Mouse (Mus musculus) stomach, postnatal 0 days (tissue): ENCODE results near the gene Uck2. TPM values are rescaled to one million over a fixed set of nuclear protein-coding genes. Genes with fewer than 3 reads are reported as not detected.
A peak's percentile ranks its signal among the peaks of the same experiment; 100 is the strongest.

ENCODE experiments used
- ATAC-seq: fragments of 200-750 bp; cut with Nextera tagmentation; 2 replicates; pipeline ENCODE4 v1.8.0; 2017; ENCODE audit not compliant: low FRiP score, low TSS enrichment
- DNase-seq: peaks from one replicate; pipeline ENCODE4 v3.0.0-alpha.2; 2016; ENCODE audit warnings: low spot score
- H3K27ac ChIP-seq: fragments of 300-500 bp; sonication (generic); replicated peaks from 2 replicates; pipeline ENCODE4 v1.5.1; 2014; ENCODE audit warnings: mild to moderate bottlenecking, control low read depth
- H3K27me3 ChIP-seq: fragments of 300-500 bp; sonication (generic); 2 replicates; pipeline ENCODE4 v1.6.1; 2014; ENCODE audit warnings: low read length; ENCODE audit not compliant: control insufficient read depth, insufficient read depth
- H3K36me3 ChIP-seq: fragments of 300-500 bp; sonication (generic); 2 replicates; pipeline ENCODE4 v1.6.1; 2014; ENCODE audit warnings: low read length, mixed read lengths; ENCODE audit not compliant: control insufficient read depth, insufficient read depth
- H3K4me1 ChIP-seq: fragments of 300-500 bp; sonication (generic); replicated peaks from 2 replicates; pipeline ENCODE4 v1.6.1; 2014; ENCODE audit warnings: antibody characterized with exemption; ENCODE audit not compliant: control insufficient read depth, insufficient read depth
- H3K4me2 ChIP-seq: fragments of 300-500 bp; sonication (generic); replicated peaks from 2 replicates; pipeline ENCODE4 v1.6.1; 2014; ENCODE audit warnings: low read depth, mild to moderate bottlenecking, control low read depth, moderate library complexity
- H3K4me3 ChIP-seq: fragments of 300-500 bp; sonication (generic); 2 replicates; pipeline ENCODE4 v1.5.1; 2014; ENCODE audit warnings: low read depth, low read length, control low read depth
- H3K9ac ChIP-seq: fragments of 300-500 bp; sonication (generic); 2 replicates; pipeline ENCODE4 v1.6.1; 2014; ENCODE audit warnings: mild to moderate bottlenecking, low read length, control low read depth, mixed read lengths
- H3K9me3 ChIP-seq: fragments of 300-500 bp; sonication (generic); 2 replicates; pipeline ENCODE4 v1.6.1; 2016; ENCODE audit warnings: low read length; ENCODE audit not compliant: control insufficient read depth
- CTCF ChIP-seq: IDR thresholded peaks from 2 replicates; pipeline ENCODE4 v1.5.1; 2016; ENCODE audit warnings: antibody characterized with exemption, low read depth, mild to moderate bottlenecking, moderate library complexity
- EP300 ChIP-seq: optimal IDR thresholded peaks from 2 replicates; pipeline ENCODE3; 2016; ENCODE audit warnings: antibody characterized with exemption
- WGBS: fragments of 180-500 bp; shearing (Covaris S2); extraction: QIAGEN DNeasy Blood & Tissue Kit; methylation state at CpG from one replicate; pipeline ENCODE4 v1.1.7; 2014; 5-methylcytosine and 5-hydroxymethylcytosine counted together
- polyA plus RNA-seq: library from polyadenylated mRNA; unstranded; fragments of >200 nt; fragmentation: Nextera tagmentation; extraction: Ambion mirVana; gene quantifications from 2 replicates; pipeline ENCODE4 v1.2.1, GENCODE M21; 2015

The Uck2 gene
- polyA plus RNA-seq, 1 experiment from 2014 or later = 52.5 TPM

- Histone ChIP-seq H3K27ac (no peak overlapping the region; the same call in 1 of the 2 replicates), H3K9me3 (no peaks in the 10 kb centered on the region), H3K9ac (no peak overlapping the region), H3K4me2 (no peak overlapping the region), H3K4me3 (no peak overlapping the region), H3K27me3 (no peaks in the 10 kb centered on the region), H3K36me3 (no peaks in the 10 kb centered on the region), H3K4me1 (peaks cover 9% of the 10 kb centered on the region)
- ATAC-seq (no peak), DNase-seq (peak; percentile 18)
- no peak for TF ChIP-seq CTCF
- no peak for TF ChIP-seq EP300
- 72% methylated on average over 19 of the region's 19 CpGs for WGBS
Measured at GRCm38 (mm10) chr1:167249252-167249651, 35.9 kb downstream of the Uck2 start.

GRCm38 (mm10) chr1:167247886-167248285, 37.2 kb downstream of the Uck2 start:
- no peak overlapping the region for H3K9ac ChIP-seq
- H3K36me3 ChIP-seq = no peaks in the 10 kb centered on the region
- no peaks in the 10 kb centered on the region for H3K27me3 ChIP-seq
- WGBS = 78% methylated on average over 9 of the region's 9 CpGs
- H3K27ac ChIP-seq = no peak overlapping the region
- ATAC-seq (no peak), DNase-seq (peak; percentile 16)
- H3K4me1 ChIP-seq = peaks cover 9% of the 10 kb centered on the region
- no peak overlapping the region for H3K4me3 ChIP-seq
- no peak overlapping the region for H3K4me2 ChIP-seq
- H3K9me3 ChIP-seq = no peaks in the 10 kb centered on the region
- TF ChIP-seq CTCF (no peak), EP300 (no peak)

- H3K27ac ChIP-seq = no peak overlapping the region
- no peak for ATAC-seq
Measured at GRCm38 (mm10) chr1:167246976-167247375, 38.1 kb downstream of the Uck2 start.

GRCm38 (mm10) chr1:167246275-167246674, 38.8 kb downstream of the Uck2 start:
- TF ChIP-seq CTCF = no peak
- no peak for TF ChIP-seq EP300
- Histone ChIP-seq H3K27me3 (no peaks in the 10 kb centered on the region), H3K9ac (no peak overlapping the region), H3K4me2 (no peak overlapping the region), H3K27ac (no peak overlapping the region), H3K9me3 (no peaks in the 10 kb centered on the region), H3K4me1 (peaks cover 9% of the 10 kb centered on the region), H3K36me3 (no peaks in the 10 kb centered on the region), H3K4me3 (no peak overlapping the region)
- DNase-seq (no peak), ATAC-seq (no peak)
- WGBS = 67% methylated on average over 9 of the region's 9 CpGs

More at GRCm38 (mm10) chr1:167246976-167247375, 38.1 kb downstream of the Uck2 start:
- no peak overlapping the region for H3K4me3 ChIP-seq
- H3K4me2 ChIP-seq = no peak overlapping the region
- H3K4me1 ChIP-seq = peaks cover 9% of the 10 kb centered on the region
- no peak for TF ChIP-seq CTCF
- peak; percentile 50 for TF ChIP-seq EP300
- 10% methylated on average over 8 of the region's 8 CpGs for WGBS
- peak; percentile 65 for DNase-seq
- no peak overlapping the region for H3K9ac ChIP-seq
- no peaks in the 10 kb centered on the region for H3K36me3 ChIP-seq
- no peaks in the 10 kb centered on the region for H3K9me3 ChIP-seq
- no peaks in the 10 kb centered on the region for H3K27me3 ChIP-seq

- Histone ChIP-seq H3K4me3 (no peak overlapping the region), H3K27ac (no peak overlapping the region), H3K9ac (no peak overlapping the region), H3K36me3 (no peaks in the 10 kb centered on the region), H3K4me2 (no peak overlapping the region), H3K27me3 (no peaks in the 10 kb centered on the region), H3K9me3 (no peaks in the 10 kb centered on the region), H3K4me1 (peaks cover 9% of the 10 kb centered on the region)
- 46% methylated on average over 9 of the region's 9 CpGs for WGBS
- TF ChIP-seq CTCF = no peak
- peak; percentile 23 for DNase-seq
- ATAC-seq = no peak
Measured at GRCm38 (mm10) chr1:167245180-167245641, 39.9 kb downstream of the Uck2 start.

- H3K36me3 ChIP-seq = no peaks in the 10 kb centered on the region
- H3K4me1 ChIP-seq = peaks cover 2% of the 10 kb centered on the region
- H3K9me3 ChIP-seq = no peaks in the 10 kb centered on the region
- no peak overlapping the region for H3K4me3 ChIP-seq
- no peaks in the 10 kb centered on the region for H3K27me3 ChIP-seq
- no peak overlapping the region for H3K9ac ChIP-seq
- no peak overlapping the region for H3K27ac ChIP-seq
- no peak overlapping the region for H3K4me2 ChIP-seq
- ATAC-seq = peak; percentile 45
- WGBS = 45% methylated on average over 7 of the region's 7 CpGs
- TF ChIP-seq EP300 (no peak), CTCF (no peak)
- DNase-seq = no peak
Measured at GRCm38 (mm10) chr1:167242191-167242681, 42.9 kb downstream of the Uck2 start.
